Mouse (Mus musculus) erythroid progenitor cell, adult 5-6 weeks (primary cell): ENCODE data around the gene Pigb. TPM values are rescaled to one million over a fixed set of nuclear protein-coding genes. Genes with fewer than 3 reads are reported as not detected.
A peak's percentile ranks its signal among the peaks of the same experiment; 100 is the strongest.

Experiments
- ATAC-seq: replicated peaks from 2 replicates; pipeline ENCODE4 v1.8.0; 2016; ENCODE audit warnings: moderate number of reproducible peaks, mild to moderate bottlenecking, moderate TSS enrichment, inconsistent platforms; ENCODE audit not compliant: poor library complexity, low FRiP score, severe bottlenecking
- total RNA-seq, 2 experiments: library from RNA; stranded (forward) in 1 of 2; stranded (reverse) in 1 of 2; fragments of 150-400 nt in 1 of 2; fragments of 186-747, 209-891 nt in 1 of 2; gene quantifications; 2 replicates each; pipeline versions ENCODE4 v1.2.3 to v1.2.4; 2015 to 2017; ENCODE audit warnings: low replicate concordance in 2 of 2

Gene Pigb
- total RNA-seq, 2 experiments from 2014 or later, result 0.83 to 14.7 TPM

DNA sequence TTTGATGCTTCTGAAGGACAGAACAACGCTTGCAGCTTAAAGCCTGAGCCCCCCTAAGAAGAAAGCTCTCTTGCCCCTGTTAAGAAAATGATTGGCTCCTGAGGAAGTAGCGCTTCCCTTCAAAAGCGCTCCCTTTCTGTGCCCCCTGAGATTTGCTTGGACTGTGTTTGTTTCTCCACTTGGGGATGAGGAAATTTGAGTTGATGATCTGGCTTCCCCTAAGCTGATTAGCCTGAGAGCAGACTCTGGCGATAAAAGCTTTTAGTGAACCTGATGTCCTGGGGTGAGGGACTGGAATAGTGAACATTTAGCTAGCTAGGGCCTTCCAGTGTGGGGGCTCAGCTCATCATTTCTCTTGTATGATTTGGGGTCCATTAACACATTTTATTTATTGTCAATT is 8.7 kb upstream of the Pigb start:
- ATAC-seq, result no peak

GRCm38 (mm10) chr9:73047906-73048305 is 7.7 kb upstream of the Pigb start:
- no peak for ATAC-seq

- ATAC-seq, result no peak
Observed at GRCm38 (mm10) chr9:73045711-73046110, 5.5 kb upstream of the Pigb start.

- no peak for ATAC-seq
Observed at GRCm38 (mm10) chr9:73045204-73045603, 5.0 kb upstream of the Pigb start.

DNA sequence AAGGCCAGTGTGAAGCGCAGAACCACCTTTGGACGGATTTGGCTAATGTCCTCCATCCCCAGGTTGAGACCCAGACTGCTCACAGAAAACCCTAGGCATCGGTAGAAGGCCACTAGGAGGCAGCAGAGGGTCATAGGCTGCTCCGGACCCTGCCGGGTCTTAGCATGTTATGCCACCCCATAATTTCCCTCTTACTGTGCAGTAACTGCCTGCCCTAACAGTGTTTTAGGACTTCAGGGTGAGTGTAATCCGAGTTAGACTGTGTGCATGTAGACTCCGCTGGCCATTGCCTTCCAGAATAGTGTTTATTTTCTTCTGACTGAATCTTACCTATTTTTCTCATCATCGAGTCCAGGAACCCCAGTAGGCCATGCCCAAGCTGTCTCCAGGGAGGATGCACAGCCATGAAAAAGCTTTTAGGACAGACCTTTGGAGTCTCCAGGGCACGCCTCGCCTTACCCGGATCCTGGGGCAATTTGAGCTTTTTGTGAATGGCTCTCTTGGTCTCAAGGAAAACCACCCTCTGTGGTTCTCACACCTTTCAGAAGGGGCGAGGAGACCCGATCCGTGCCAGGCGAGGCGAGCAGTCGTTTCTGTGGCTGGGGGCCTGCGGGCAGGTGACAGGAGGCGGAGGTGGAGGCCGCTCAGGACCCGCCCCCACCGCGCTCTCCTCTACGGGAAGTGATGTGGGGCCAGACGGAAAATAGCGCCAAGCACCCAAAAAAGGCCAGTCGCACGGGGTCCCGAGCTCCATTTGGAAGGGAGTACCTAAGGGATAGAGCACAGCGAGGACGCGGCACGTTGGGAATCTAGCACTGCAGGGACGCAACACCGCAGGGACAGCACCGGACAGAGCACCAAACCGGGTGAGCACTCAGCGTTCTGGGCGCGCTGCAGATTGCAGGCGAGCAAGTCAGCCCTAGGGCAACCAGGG is 4.2 kb upstream of the Pigb start, which contains the start of gene Rab27a:
TSS of gene Rab27a (plus strand) at position 709 of the 934 bp plus-strand sequence.
- peak; percentile 65 for ATAC-seq

DNA sequence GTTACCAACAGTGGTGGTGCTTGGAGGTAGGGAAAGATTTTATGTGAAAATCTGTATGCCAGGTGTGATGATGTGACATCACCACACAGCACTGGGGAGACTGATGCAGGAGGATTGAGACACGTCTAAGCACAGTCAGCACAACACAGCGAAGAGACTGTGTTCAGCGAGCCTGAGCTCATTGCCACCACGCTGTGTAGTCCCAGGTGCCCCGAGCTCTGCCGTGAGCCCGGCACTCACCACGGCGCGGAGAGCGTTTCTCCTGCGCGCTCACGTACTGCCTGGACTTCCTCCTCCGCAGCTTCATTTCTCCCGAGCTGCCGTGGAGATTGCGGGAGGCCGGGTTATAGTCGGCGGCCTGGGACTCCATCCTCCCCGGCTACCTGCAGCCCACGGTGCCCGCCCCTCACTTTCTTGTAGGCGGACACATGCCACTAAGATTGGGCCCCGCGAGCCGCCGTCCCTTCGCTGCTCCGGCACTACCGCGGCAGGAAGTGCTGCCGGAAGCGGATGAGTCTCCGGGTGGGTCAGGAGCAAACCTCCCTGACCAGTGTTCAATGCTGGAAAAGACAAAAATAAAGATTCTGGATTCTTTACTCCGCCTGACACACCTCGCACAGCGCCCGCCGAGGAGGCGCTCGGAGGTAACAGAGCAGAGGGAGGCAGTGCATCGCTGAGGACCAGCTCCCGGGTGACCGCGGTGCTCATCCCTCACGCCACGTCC is 794 bp downstream of the Pigb start:
- ATAC-seq, result peak; percentile 84

DNA sequence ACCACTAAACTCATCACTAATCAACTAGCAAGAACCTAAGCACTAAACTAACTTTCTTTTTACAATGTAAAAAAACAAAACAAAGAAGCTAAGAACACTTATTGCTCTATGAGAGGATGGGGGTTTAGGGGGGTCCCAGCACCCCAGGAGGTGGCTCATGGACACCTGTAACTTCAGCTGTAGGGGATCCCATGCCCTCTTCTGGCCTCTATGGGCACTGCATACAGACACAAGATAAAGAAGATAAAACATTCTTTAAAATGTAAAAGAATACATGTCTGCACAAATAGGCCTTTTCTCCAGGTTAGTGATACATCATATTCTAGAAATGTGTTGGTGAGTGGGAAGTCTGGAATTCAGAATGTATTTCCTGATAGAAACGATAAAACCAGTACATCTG is 6.8 kb downstream of the Pigb start:
- ATAC-seq, result no peak; the same call in 1 of the 2 replicates

GRCm38 (mm10) chr9:73031421-73031820 is 8.8 kb downstream of the Pigb start:
- 0 out of 2 replicates have a peak, but pooled peaks have one; percentile 14 for ATAC-seq

GRCm38 (mm10) chr9:73030443-73030842 is 9.7 kb downstream of the Pigb start:
- ATAC-seq, result no peak

- no peak for ATAC-seq
Observed at GRCm38 (mm10) chr9:73025818-73026636, 14.2 kb downstream of the Pigb start.

- no peak for ATAC-seq
Observed at GRCm38 (mm10) chr9:73020566-73021097, 19.5 kb downstream of the Pigb start.

- no peak for ATAC-seq
Observed at GRCm38 (mm10) chr9:73019841-73020240, 20.3 kb downstream of the Pigb start.

- no peak for ATAC-seq
Observed at GRCm38 (mm10) chr9:73014724-73015123, 25.5 kb downstream of the Pigb start.

DNA sequence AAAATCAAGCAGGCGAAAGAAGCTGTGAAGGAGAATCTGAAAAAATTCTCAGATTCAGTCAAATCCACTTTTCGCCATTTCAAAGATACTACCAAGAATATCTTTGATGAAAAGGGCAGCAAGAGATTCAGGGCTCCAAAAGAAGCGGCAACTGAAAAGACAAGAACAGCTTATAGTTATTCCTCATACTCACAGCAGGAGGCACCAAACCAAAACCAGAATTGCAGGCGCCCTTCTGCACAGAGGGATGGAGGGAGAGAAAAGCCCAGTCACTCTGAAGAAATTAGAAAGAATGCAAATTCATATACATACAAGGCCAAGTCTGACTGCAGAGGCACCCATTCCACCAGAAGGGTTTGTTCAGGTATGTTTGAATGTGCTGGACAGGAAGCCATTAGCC is 27.5 kb downstream of the Pigb start:
- no peak for ATAC-seq

DNA sequence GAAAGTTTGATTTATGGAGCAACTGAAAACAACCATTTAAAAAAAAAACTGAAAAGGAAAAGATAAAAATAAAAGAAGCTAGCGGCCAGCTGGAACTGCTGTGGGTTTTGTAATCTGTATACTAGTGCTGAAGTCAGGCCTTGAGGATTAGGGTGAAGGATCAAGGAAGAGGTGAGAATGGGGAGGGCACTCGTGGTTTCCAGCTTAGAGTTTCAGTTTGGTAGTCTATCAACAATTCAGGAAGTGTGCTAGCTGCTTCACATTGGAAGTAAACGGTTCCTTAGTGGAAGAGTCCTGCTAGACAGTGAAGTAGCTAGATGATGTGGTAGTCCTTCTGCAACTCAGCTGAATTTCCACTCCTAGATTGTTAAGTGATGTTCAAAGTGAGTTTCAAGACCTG is 31.8 kb downstream of the Pigb start:
- ATAC-seq, result no peak

- ATAC-seq, result no peak
Observed at GRCm38 (mm10) chr9:73006175-73006574, 34.0 kb downstream of the Pigb start.

GRCm38 (mm10) chr9:73005106-73005505 is 35.1 kb downstream of the Pigb start:
- no peak for ATAC-seq

GRCm38 (mm10) chr9:73004076-73004475 is 36.1 kb downstream of the Pigb start:
- ATAC-seq, result no peak

DNA sequence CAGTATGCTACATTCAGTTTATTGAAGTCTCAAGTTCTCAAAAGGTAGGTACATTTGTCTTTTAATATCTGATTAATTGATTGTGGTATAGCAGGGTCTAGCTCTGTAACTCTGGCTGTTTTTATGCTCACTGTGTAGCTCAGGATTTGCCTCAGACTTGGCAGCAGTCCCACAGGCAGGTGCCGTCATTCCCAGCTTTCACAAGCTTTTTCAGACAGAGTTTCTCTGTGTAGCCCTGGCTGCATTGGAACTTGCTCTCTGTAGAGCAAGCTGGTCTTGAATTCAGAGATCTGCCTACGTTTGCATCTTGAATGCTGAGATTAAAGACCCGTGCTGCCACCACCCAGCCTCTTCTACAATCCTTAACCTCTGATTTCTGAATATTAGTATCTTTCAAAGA is 38.0 kb downstream of the Pigb start:
- ATAC-seq, result no peak
